Mouse (Mus musculus) hindbrain, postnatal 0 days (tissue): ENCODE measurements around the gene Ncoa7. TPM values are rescaled to one million over a fixed set of nuclear protein-coding genes. Genes with fewer than 3 reads are reported as not detected.

Experiments
- ATAC-seq: fragments of 200-750 bp; cut with Nextera tagmentation; 2 replicates; pipeline ENCODE4 v1.8.0; 2017; ENCODE audit warnings: mild to moderate bottlenecking, moderate TSS enrichment, moderate library complexity
- DNase-seq: peaks from one replicate; pipeline ENCODE4 v3.0.0-alpha.2; 2015; ENCODE audit warnings: low spot score
- H3K27ac ChIP-seq: fragments of 300-500 bp; sonication (generic); 2 replicates; pipeline ENCODE4 v1.5.1; 2014; ENCODE audit warnings: mild to moderate bottlenecking
- H3K27me3 ChIP-seq: fragments of 300-500 bp; sonication (generic); 2 replicates; pipeline ENCODE4 v1.6.1; 2014; ENCODE audit warnings: low read length, mixed read lengths; ENCODE audit not compliant: insufficient read depth
- H3K36me3 ChIP-seq: fragments of 300-500 bp; sonication (generic); 2 replicates; pipeline ENCODE4 v1.6.1; 2014; ENCODE audit warnings: low read length, mixed read lengths; ENCODE audit not compliant: insufficient read depth
- H3K4me1 ChIP-seq: fragments of 300-500 bp; sonication (generic); 2 replicates; pipeline ENCODE4 v1.6.1; 2014; ENCODE audit warnings: antibody characterized with exemption, low read length, mixed read lengths; ENCODE audit not compliant: insufficient read depth
- H3K4me2 ChIP-seq: fragments of 300-500 bp; sonication (generic); 2 replicates; pipeline ENCODE4 v1.6.1; 2014; ENCODE audit warnings: low read depth, mild to moderate bottlenecking, low read length, moderate library complexity, mixed read lengths
- H3K4me3 ChIP-seq: fragments of 300-500 bp; sonication (generic); 2 replicates; pipeline ENCODE4 v1.5.1; 2014; ENCODE audit warnings: low read length
- H3K9ac ChIP-seq: fragments of 300-500 bp; sonication (generic); replicated peaks from 2 replicates; pipeline ENCODE4 v1.6.1; 2014; ENCODE audit warnings: mild to moderate bottlenecking, low read length, moderate library complexity, mixed read lengths
- H3K9me3 ChIP-seq: fragments of 300-500 bp; sonication (generic); 2 replicates; pipeline ENCODE4 v1.6.1; 2016; ENCODE audit warnings: low read length, mixed read lengths
- CTCF ChIP-seq: IDR thresholded peaks from 2 replicates; pipeline ENCODE4 v1.5.1; 2016; ENCODE audit warnings: antibody characterized with exemption, control low read depth, low read depth
- WGBS: fragments of 180-500 bp; shearing (Covaris S2); extraction: QIAGEN DNeasy Blood & Tissue Kit; methylation state at CpG from one replicate; pipeline ENCODE4 v1.1.7; 2014; 5-methylcytosine and 5-hydroxymethylcytosine counted together
- polyA plus RNA-seq: library from polyadenylated mRNA; unstranded; fragments of >200 nt; fragmentation: Nextera tagmentation; extraction: Ambion mirVana; gene quantifications from 2 replicates; pipeline ENCODE4 v1.2.1, GENCODE M21; 2015
- total RNA-seq: library from RNA; depleted of rRNA; stranded (reverse); fragments of >200 nt; gene quantifications from 2 replicates; pipeline ENCODE4 v1.2.3, GENCODE M21; 2014; rRNA removed

The Ncoa7 gene
- total and polyA plus RNA-seq, 2 experiments from 2014 or later = 19.8 to 24.4 TPM

GRCm38 (mm10) chr10:30608109-30608508, 195.0 kb downstream of the Ncoa7 start:
- 62% methylated on average over 2 of the region's 2 CpGs for WGBS
- H3K4me3 ChIP-seq = no peak overlapping the region

DNA sequence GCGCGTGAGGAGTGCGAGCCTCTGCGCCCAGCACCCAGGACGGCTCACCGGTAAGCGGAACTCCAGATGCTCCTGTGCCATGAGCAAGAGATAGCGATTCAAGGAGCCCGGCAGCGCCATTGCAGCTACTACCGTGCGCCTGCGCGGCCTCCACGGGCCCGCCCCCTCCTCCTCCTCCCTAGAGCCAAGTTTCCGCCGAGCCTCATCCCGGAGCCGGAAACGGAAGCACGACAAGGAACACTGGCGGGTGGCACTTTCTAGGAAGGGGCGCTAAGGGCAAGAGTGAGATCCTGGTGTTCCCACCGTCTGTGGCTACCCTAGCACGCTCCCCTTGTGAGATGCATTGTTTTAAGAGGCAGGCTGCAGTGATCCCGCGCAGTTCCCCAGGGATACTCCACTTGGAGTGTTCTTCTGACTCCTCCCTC, 202.6 kb downstream of the Ncoa7 start, which contains the start of gene Trmt11:
Trmt11 (minus strand) TSS at position 208 of the 425 bp plus-strand sequence.
- 1% methylated on average over 23 of the region's 28 CpGs for WGBS
- H3K4me2 ChIP-seq = peak within 1 kb of the TSS; percentile 62
- ATAC-seq (peak; percentile 97), DNase-seq (peak; percentile 95)
- H3K9me3 ChIP-seq = no peaks in the 10 kb centered on the region
- TF ChIP-seq CTCF = no peak
- H3K9ac ChIP-seq = peak within 1 kb of the TSS; percentile 79
- H3K36me3 ChIP-seq = peaks cover 5% of the 10 kb centered on the region; the same call in 1 of the 2 replicates
- H3K4me3 ChIP-seq = peak within 1 kb of the TSS; percentile 90
- H3K27me3 ChIP-seq = no peaks in the 10 kb centered on the region
- peak within 1 kb of the TSS; percentile 83 for H3K27ac ChIP-seq
- peaks cover 7% of the 10 kb centered on the region; the same call in 1 of the 2 replicates for H3K4me1 ChIP-seq

More at GRCm38 (mm10) chr10:30608109-30608508, 195.0 kb downstream of the Ncoa7 start:
- Histone ChIP-seq H3K4me2 (no peak overlapping the region), H3K27ac (no peak overlapping the region), H3K36me3 (no peaks in the 10 kb centered on the region), H3K4me1 (no peaks in the 10 kb centered on the region), H3K27me3 (no peaks in the 10 kb centered on the region), H3K9ac (no peak overlapping the region), H3K9me3 (no peaks in the 10 kb centered on the region)
- ATAC-seq = no peak
- no peak for TF ChIP-seq CTCF
- no peak for DNase-seq

- under 1% methylated on average over 21 of the region's 27 CpGs for WGBS
- Histone ChIP-seq H3K9ac (peak overlapping the region; percentile 79), H3K27ac (peak overlapping the region; percentile 83), H3K36me3 (peaks cover 5% of the 10 kb centered on the region; the same call in 1 of the 2 replicates), H3K4me3 (peak overlapping the region; percentile 90), H3K27me3 (no peaks in the 10 kb centered on the region), H3K9me3 (no peaks in the 10 kb centered on the region), H3K4me2 (peak overlapping the region; percentile 62), H3K4me1 (peaks cover 7% of the 10 kb centered on the region; the same call in 1 of the 2 replicates)
- ATAC-seq = peak; percentile 41
- DNase-seq = peak; percentile 26
- no peak for TF ChIP-seq CTCF
These were observed 203.0 kb downstream of the Ncoa7 start for GRCm38 (mm10) chr10:30600094-30600534.

GRCm38 (mm10) chr10:30587037-30587436, 216.1 kb downstream of the Ncoa7 start:
- Histone ChIP-seq H3K9ac (no peak overlapping the region), H3K27ac (no peak overlapping the region), H3K9me3 (no peaks in the 10 kb centered on the region), H3K4me1 (no peaks in the 10 kb centered on the region), H3K4me3 (no peak overlapping the region), H3K27me3 (no peaks in the 10 kb centered on the region), H3K36me3 (peaks cover 4% of the 10 kb centered on the region; the same call in 1 of the 2 replicates), H3K4me2 (no peak overlapping the region)
- ATAC-seq (peak; percentile 69; the same call in 1 of the 2 replicates), DNase-seq (peak; percentile 65)
- TF ChIP-seq CTCF = peak; percentile 32
- WGBS = 61% methylated on average over 5 of the region's 5 CpGs

DNA sequence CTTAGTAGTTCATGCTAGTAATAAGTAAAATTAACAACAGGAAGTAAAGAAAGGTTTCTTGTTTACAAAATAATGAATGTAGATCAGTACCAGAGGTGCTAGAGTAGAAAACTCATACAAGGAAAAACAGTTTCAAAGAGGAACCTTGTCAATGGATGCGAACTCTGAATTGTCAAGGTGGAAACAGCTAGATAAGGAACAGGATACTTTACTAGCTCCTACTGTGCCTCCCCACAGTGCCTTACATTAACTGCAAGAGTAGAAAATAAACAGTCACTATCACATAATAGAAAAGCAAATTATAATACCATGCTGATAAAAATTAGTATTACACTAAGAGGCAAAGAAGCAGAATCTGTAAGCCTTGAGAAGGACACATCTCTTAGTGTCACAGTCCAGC, 217.4 kb downstream of the Ncoa7 start:
- H3K4me1 ChIP-seq = no peaks in the 10 kb centered on the region
- 97% methylated on average over 1 of the region's 1 CpGs for WGBS
- ATAC-seq (no peak), DNase-seq (no peak)
- no peak overlapping the region for H3K4me2 ChIP-seq
- no peaks in the 10 kb centered on the region for H3K27me3 ChIP-seq
- no peak overlapping the region for H3K4me3 ChIP-seq
- no peaks in the 10 kb centered on the region for H3K9me3 ChIP-seq
- H3K36me3 ChIP-seq = peaks cover 4% of the 10 kb centered on the region; the same call in 1 of the 2 replicates
- H3K9ac ChIP-seq = no peak overlapping the region
- TF ChIP-seq CTCF = no peak
- H3K27ac ChIP-seq = no peak overlapping the region

Other genes starting within 250 kb of the Ncoa7 start
- gene Trmt11, start 202.6 kb downstream of the Ncoa7 start, total RNA-seq = 4.5 and 4.9 TPM in 2 replicates
- gene Trmt11, start 202.6 kb downstream of the Ncoa7 start, polyA plus RNA-seq = 16.7 and 20.0 TPM in 2 replicates
- 19.9 and 24.4 TPM in 2 replicates for gene Hint3, start 173.7 kb downstream of the Ncoa7 start, total RNA-seq
- gene Hint3, start 173.7 kb downstream of the Ncoa7 start, polyA plus RNA-seq = 15.9 and 16.4 TPM in 2 replicates
- 7.2 and 10.2 TPM in 2 replicates for gene Hey2, start 39.5 kb upstream of the Ncoa7 start, total RNA-seq
- gene Hey2, start 39.5 kb upstream of the Ncoa7 start, polyA plus RNA-seq = 3.9 and 4.4 TPM in 2 replicates